Mouse (Mus musculus): ENCODE measurements around the gene BC035947.
A peak's percentile ranks its signal among the peaks of the same experiment; 100 is the strongest.
"Not testable (repeated sequence)": the region's sequence is repeated elsewhere in the genome, so short reads cannot be mapped to it uniquely, and the experiment has no call there.

BC035947 gene

GRCm38 (mm10) chr1:78501856-78502255, 10.1 kb downstream of the BC035947 start:
- not testable (repeated sequence) for DNase-seq (ENCODE audit: low read depth)

- DNase-seq (ENCODE audit: low read depth) = no peak
Measured at GRCm38 (mm10) chr1:78501036-78501435, 10.9 kb downstream of the BC035947 start.

DNA sequence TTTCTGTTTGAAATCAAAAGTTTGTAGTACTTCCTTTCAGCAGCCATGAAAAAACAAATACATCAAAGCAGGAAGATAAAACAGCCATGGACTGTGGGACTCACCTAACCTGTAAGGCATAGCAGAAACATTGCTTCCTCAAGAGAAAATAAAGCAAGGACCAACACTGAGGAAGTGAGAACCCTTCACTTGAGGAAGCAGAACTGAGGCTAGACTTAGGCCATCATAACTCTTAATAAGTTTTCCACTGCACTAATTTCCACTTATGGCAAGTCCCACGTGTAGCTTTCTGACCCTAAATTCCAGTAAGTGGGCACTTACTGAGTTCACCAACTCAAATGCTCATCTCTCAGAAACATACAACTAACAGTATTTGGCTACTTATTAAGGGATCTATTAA, 21.8 kb downstream of the BC035947 start:
- peak; percentile 26 for DNase-seq (ENCODE audit: low read depth)

DNA sequence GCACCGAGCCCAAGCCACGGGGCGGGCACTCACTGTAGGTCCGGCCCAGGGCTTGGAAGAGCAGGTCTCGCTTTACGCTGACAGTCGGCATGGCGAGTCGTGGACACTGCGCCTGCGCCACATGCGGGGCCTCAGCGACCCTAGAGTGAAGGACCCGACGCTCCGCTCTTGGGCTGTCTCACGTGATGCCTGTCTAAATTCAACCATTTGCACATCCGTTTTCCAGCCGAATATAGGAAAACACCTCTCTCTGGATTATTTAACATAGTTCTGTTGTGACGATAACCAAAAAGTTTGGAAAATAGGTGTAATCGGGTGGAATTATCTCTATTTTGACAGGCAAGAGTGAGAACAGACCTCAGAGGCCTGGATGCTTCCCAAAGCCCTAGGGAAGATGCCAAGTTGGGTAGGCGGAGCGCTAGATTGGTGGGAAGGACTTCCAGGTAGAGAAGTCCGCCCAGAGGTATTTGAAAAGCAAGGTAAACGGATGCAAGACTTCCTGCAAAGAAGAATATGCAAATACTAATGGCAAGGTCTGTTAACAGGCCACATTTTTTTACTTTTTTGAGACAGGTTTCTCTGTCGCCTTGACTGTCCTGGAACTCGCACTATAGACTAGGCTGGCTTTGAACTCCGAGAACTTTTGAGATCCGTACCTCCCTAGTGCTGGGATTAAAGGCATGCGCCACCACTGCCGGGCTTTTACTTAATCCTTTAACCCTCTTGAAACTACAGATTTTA, 23.0 kb downstream of the BC035947 start, which contains the start of gene Farsb:
TSS of gene Farsb (minus strand) at position 146 of the 741 bp plus-strand sequence.
- DNase-seq (ENCODE audit: low read depth) = peak; percentile 97

- no peak for DNase-seq (ENCODE audit: low read depth)
Measured at GRCm38 (mm10) chr1:78488427-78488751, 23.6 kb downstream of the BC035947 start.

GRCm38 (mm10) chr1:78484361-78484760, 27.6 kb downstream of the BC035947 start:
- no peak for DNase-seq (ENCODE audit: low read depth)

DNA sequence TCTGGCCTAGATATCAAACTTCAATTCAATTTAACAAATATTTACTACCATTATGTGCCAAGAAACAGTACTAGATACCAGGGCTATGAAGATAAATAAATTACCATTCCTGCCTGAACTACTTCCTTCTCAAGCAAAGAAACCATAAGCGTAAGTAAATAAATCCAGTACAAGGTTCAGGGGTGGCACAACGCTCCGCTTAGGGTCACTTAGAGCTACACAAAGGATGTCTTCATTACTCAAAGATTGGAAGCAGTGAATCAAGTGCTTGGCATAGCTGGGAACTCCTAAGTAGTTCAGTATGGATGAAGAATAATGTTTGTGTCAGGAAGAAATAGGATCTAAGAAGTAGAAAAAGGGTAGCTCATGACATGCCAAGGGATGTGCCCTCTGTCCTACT, 28.5 kb downstream of the BC035947 start:
- no peak for DNase-seq (ENCODE audit: low read depth)

DNA sequence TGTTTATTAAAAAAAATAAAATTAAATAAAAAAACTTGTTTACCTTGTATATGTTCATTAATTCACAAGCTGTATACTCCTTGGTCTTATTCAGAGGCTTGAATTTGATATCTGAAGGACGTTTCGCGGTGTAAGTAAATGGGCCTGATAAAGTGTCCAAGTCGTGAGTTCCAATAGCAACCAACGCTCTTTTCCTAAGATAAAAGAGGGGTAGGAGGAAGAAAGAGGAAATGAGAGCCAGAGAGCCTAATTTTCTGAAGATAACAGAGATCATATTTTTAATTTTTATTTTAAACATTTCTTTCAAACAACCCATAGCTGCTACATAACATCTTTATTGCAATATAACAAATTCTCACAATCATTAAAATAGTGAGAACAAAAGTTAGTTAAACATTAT, 39.5 kb downstream of the BC035947 start:
- DNase-seq (ENCODE audit: low read depth) = no peak

GRCm38 (mm10) chr1:78454659-78455058, 57.3 kb downstream of the BC035947 start:
- peak; percentile 70 for DNase-seq (ENCODE audit: low read depth)

- peak; percentile 32 for DNase-seq (ENCODE audit: low read depth)
Measured at GRCm38 (mm10) chr1:78453886-78454285, 58.1 kb downstream of the BC035947 start.

DNA sequence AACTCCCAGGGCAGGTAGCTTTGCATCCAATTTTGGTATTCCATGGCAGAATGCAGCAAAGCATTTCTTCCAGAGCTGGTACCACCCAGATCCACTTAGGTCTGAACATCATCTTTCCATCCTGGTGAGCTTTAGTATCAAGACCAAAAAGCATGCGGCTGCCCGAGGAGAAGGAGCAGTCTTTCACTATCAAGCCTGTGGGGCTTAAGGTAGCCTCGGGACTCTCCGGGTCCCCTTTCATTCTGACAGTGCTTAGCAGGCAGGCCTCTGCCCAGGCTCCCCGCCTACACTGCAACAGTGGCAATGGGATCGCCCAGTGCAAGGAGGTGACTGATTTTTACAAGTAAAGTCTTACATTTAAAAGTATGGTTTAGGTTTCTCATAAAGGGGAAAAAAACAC, 59.4 kb downstream of the BC035947 start:
- DNase-seq (ENCODE audit: low read depth) = peak; percentile 6

DNA sequence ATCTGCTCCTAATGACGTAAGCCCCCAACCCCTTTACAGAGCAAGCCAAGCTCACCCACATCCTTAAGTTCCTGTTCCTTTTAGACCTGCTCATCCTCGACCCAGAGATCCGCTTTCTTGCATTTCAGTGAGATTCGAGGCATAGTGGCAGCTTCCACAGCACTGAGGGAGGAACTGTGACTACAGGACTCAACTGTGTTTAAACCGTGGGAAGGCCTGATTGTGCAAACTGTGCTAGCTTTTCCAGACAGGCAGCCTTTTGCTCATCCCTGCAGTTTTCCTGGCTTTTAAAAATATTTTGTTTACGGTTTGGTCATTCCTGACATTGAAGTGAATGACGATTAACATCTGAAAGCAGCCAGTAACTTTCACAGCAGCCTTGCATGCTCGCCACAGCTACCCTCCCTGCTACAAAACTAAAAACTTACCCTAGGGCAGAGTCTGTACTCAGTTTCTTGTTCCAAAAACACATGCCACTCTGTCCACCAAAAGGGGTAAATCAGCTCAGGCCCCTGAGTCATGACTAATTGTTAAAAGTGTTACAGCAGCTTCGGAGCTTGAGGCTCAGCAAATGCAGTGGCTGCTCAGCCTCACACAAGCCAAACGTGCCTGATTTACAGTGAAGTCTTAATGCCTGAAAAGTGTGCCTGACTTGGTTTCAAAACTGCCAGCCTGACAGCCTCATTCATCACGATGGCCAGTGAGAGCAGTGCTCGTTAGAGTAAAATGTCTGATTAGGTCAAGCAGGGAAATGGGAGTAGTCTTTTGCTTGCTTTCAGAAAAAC, 60.7 kb downstream of the BC035947 start:
- DNase-seq (ENCODE audit: low read depth) = no peak

DNA sequence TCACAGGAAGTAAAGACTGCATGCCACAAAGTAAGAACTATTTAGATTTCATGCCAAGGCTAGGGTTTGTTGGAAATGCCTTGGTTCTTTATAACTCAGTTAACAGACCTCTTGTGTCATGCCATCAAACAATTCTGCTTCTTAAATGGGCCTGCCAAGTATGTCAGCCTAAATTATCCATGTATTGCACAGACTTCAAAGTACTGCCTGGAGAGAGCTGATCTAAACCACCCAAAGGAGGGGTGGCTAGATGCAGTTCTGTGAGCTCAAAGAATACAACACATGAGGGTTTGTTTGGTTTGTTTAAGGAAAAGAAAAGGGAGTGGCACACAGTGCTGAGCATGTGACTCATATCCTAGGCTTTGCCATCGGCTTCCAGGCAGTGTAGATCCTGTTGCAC, 63.9 kb downstream of the BC035947 start:
- DNase-seq (ENCODE audit: low read depth) = no peak

All from induced T-regulatory cell, adult 2 months (primary cell).